In genomic region chr11:20631026-20631940, GRCm38 (mm10) we compare ENCODE assay signal across 8 mouse cellular contexts.
DNase-seq lines count a peak whose midpoint lies in the region; ATAC-seq lines count a peak whose summit lies in the region.

No protein-coding gene starts in this region.

- peak; percentile 87 for ATAC-seq in intestine, embryonic 16.5 days

- H3K4me2 ChIP-seq in intestine, embryonic 16.5 days (ENCODE audit: low read depth, low read length) = peak overlapping the region; percentile 89

- H3K27me3 ChIP-seq in intestine, embryonic 16.5 days (replicated peaks; ENCODE audit: control insufficient read depth, insufficient read depth, low read length) = no peaks in the 10 kb centered on the region
- H3K27me3 ChIP-seq in midbrain, embryonic 10.5 days (ENCODE audit: low read depth, poor library complexity, severe bottlenecking) = no peaks in the 10 kb centered on the region

- 3% methylated on average over 35 of the region's 36 CpGs for WGBS in intestine, embryonic 16.5 days
- WGBS in midbrain, embryonic 10.5 days = 2% methylated on average over 35 of the region's 36 CpGs

- peak; percentile 96 for DNase-seq in 3134 (ENCODE audit: extremely low read depth, insufficient read length, low spot score)
- DNase-seq in adrenal gland, postnatal 10 days = peak; percentile 97
- peak; percentile 95 for DNase-seq in embryo, embryonic 9.5 days (ENCODE audit: extremely low spot score)
- DNase-seq in gastrocnemius, postnatal 4 days (ENCODE audit: low spot score in 2 of 2) = peak; percentile 89 to 95
- peak; percentile 94 for DNase-seq in left cerebral cortex, postnatal 36 days (ENCODE audit: low spot score in 2 of 2)
- DNase-seq in midbrain, embryonic 10.5 days (ENCODE audit: low spot score) = peak; percentile 96
- peak; percentile 95 for DNase-seq in spleen, adult 12 weeks (ENCODE audit: low spot score)

- peaks cover 8% of the 10 kb centered on the region; the same call in 1 of the 2 replicates for H3K4me1 ChIP-seq in intestine, embryonic 16.5 days (ENCODE audit: control insufficient read depth, insufficient read depth, low read length)
- peaks cover 42% of the 10 kb centered on the region for H3K4me1 ChIP-seq in midbrain, embryonic 10.5 days

- H3K27ac ChIP-seq in intestine, embryonic 16.5 days (ENCODE audit: low read length) = peak overlapping the region; percentile 100
- H3K27ac ChIP-seq in midbrain, embryonic 10.5 days (replicated peaks) = peak overlapping the region; percentile 97

- intact Hi-C loops in left cerebral cortex, postnatal 36 days (cut with DNase I) = loop anchor here (1.0 to 10.0 kb wide), 2 partner anchors 88 to 296 kb away; partner anchors contain the start of genes Sertad2 and Slc1a4

- no peaks in the 10 kb centered on the region for H3K36me3 ChIP-seq in intestine, embryonic 16.5 days (ENCODE audit: control insufficient read depth, insufficient read depth, low read length)
- H3K36me3 ChIP-seq in midbrain, embryonic 10.5 days = no peaks in the 10 kb centered on the region

- peak overlapping the region; percentile 66 for H3K9ac ChIP-seq in intestine, embryonic 16.5 days (ENCODE audit: low read depth, low read length)

- H3K4me3 ChIP-seq in intestine, embryonic 16.5 days (ENCODE audit: low read length) = peak overlapping the region; percentile 91
- peak overlapping the region; percentile 91 for H3K4me3 ChIP-seq in midbrain, embryonic 10.5 days

- H3K9me3 ChIP-seq in intestine, embryonic 16.5 days (ENCODE audit: control insufficient read depth, low read length) = no peaks in the 10 kb centered on the region
- H3K9me3 ChIP-seq in midbrain, embryonic 10.5 days (replicated peaks) = no peaks in the 10 kb centered on the region

Comparison
In these comparisons a context has a peak if more than half of its experiments do, and no peak if none do; other contexts are left out.
1. Peak in every context shown above with its lines: DNase-seq, ATAC-seq, H3K4me3 ChIP-seq and H3K27ac ChIP-seq.